Mouse (Mus musculus) heart, embryonic 11.5 days (tissue): ENCODE data around the gene Appbp2. TPM values are rescaled to one million over a fixed set of nuclear protein-coding genes. Genes with fewer than 3 reads are reported as not detected.

Experiments used
- polyA plus RNA-seq: library from polyadenylated mRNA; unstranded; fragments of >200 nt; fragmentation: Nextera tagmentation; extraction: Ambion mirVana; gene quantifications from 2 replicates; pipeline ENCODE4 v1.2.1, GENCODE M21; 2014

Gene Appbp2
- polyA plus RNA-seq, 1 experiment from 2014 or later, result 50.4 TPM

Other genes with a start within 250 kb of the Appbp2 start
- 4.6 and 6.7 TPM in 2 replicates for gene Usp32, start 95.0 kb downstream of the Appbp2 start, polyA plus RNA-seq
- 0.34 TPM in 1 of 2 replicates, not detected in the other for gene 1700125H20Rik, start 64.7 kb downstream of the Appbp2 start, polyA plus RNA-seq
- 15.6 and 16.0 TPM in 2 replicates for gene Ppm1d, start 76.1 kb upstream of the Appbp2 start, polyA plus RNA-seq
- 22.1 and 22.8 TPM in 2 replicates for gene Bcas3, start 118.0 kb upstream of the Appbp2 start, polyA plus RNA-seq